Mouse (Mus musculus): Measurements from ENCODE around the gene Cgn. TPM values are rescaled to one million over a fixed set of nuclear protein-coding genes. Genes with fewer than 3 reads are reported as not detected.
"Not testable (repeated sequence)": the region's sequence is repeated elsewhere in the genome, so short reads cannot be mapped to it uniquely, and the experiment has no call there.

Gene Cgn
- polyA plus RNA-seq, 1 experiment from 2014 or later: 61.7 TPM

GRCm38 (mm10) chr3:94757251-94758055 is 28.8 kb downstream of the Cgn start:
- not testable (repeated sequence) for H3K9me3 ChIP-seq; H3K36me3 ChIP-seq; H3K27ac ChIP-seq; H3K4me1 ChIP-seq (replicated peaks); ATAC-seq; H3K27me3 ChIP-seq (replicated peaks)
- WGBS: 3% methylated on average over 23 of the region's 47 CpGs
- Histone ChIP-seq H3K4me3 (replicated peaks) (peak overlapping the region; percentile 39), H3K9ac (0 out of 2 replicates have a peak overlapping the region, but pooled peaks have one; percentile 37), H3K4me2 (replicated peaks) (peak overlapping the region; percentile 70)

GRCm38 (mm10) chr3:94745691-94746090 is 40.6 kb downstream of the Cgn start:
- ATAC-seq: no peak
- H3K36me3 ChIP-seq: no peaks in the 10 kb centered on the region
- no peak overlapping the region for H3K4me2 ChIP-seq (replicated peaks)
- no peak overlapping the region for H3K27ac ChIP-seq
- WGBS: 95% methylated on average over 17 of the region's 17 CpGs
- H3K9me3 ChIP-seq: no peaks in the 10 kb centered on the region
- no peaks in the 10 kb centered on the region for H3K4me1 ChIP-seq (replicated peaks)
- no peak overlapping the region for H3K9ac ChIP-seq
- no peak overlapping the region for H3K4me3 ChIP-seq (replicated peaks)
- no peaks in the 10 kb centered on the region for H3K27me3 ChIP-seq (replicated peaks)

- H3K9ac ChIP-seq; ATAC-seq; H3K27me3 ChIP-seq (replicated peaks); H3K27ac ChIP-seq; H3K36me3 ChIP-seq; H3K4me3 ChIP-seq (replicated peaks); H3K4me2 ChIP-seq (replicated peaks); H3K9me3 ChIP-seq; H3K4me1 ChIP-seq (replicated peaks): not testable (repeated sequence)
- 25% methylated on average over 2 of the region's 2 CpGs for WGBS
Measured at GRCm38 (mm10) chr3:94723637-94724036, 62.7 kb downstream of the Cgn start.

GRCm38 (mm10) chr3:94718253-94718652 is 68.0 kb downstream of the Cgn start:
- H3K4me1 ChIP-seq (replicated peaks); H3K27ac ChIP-seq; H3K36me3 ChIP-seq; H3K27me3 ChIP-seq (replicated peaks); H3K9me3 ChIP-seq; H3K4me2 ChIP-seq (replicated peaks); H3K9ac ChIP-seq; H3K4me3 ChIP-seq (replicated peaks): not testable (repeated sequence)
- 13% methylated on average over 1 of the region's 1 CpGs for WGBS
- ATAC-seq: peak; percentile 88

GRCm38 (mm10) chr3:94713424-94713823 is 72.9 kb downstream of the Cgn start:
- WGBS: 82% methylated on average over 3 of the region's 3 CpGs
- not testable (repeated sequence) for H3K9me3 ChIP-seq; ATAC-seq; H3K36me3 ChIP-seq; H3K27ac ChIP-seq; H3K4me1 ChIP-seq (replicated peaks); H3K4me2 ChIP-seq (replicated peaks); H3K4me3 ChIP-seq (replicated peaks); H3K9ac ChIP-seq; H3K27me3 ChIP-seq (replicated peaks)

GRCm38 (mm10) chr3:94710591-94710990 is 75.7 kb downstream of the Cgn start:
- H3K36me3 ChIP-seq; H3K27ac ChIP-seq; H3K4me2 ChIP-seq (replicated peaks); H3K9ac ChIP-seq; H3K4me1 ChIP-seq (replicated peaks); H3K27me3 ChIP-seq (replicated peaks); H3K4me3 ChIP-seq (replicated peaks); H3K9me3 ChIP-seq: not testable (repeated sequence)
- ATAC-seq: peak; percentile 86

Other genes starting within 250 kb of the Cgn start
- gene Snx27, start 203.8 kb downstream of the Cgn start, polyA plus RNA-seq (2015; fragmentation: Nextera tagmentation; extraction: Ambion mirVana): 35.5 and 36.2 TPM in 2 replicates
- not detected in 2 replicates for gene Gm10972, start 143.4 kb downstream of the Cgn start, polyA plus RNA-seq (2015; fragmentation: Nextera tagmentation; extraction: Ambion mirVana)
- gene Tuft1, start 127.6 kb downstream of the Cgn start, polyA plus RNA-seq (2015; fragmentation: Nextera tagmentation; extraction: Ambion mirVana): 10.2 and 11.6 TPM in 2 replicates
- gene Selenbp2, start 92.9 kb downstream of the Cgn start, polyA plus RNA-seq (2015; fragmentation: Nextera tagmentation; extraction: Ambion mirVana): 4.0 and 5.5 TPM in 2 replicates
- 11.6 and 12.2 TPM in 2 replicates for gene Pogz, start 51.1 kb upstream of the Cgn start, polyA plus RNA-seq (2015; fragmentation: Nextera tagmentation; extraction: Ambion mirVana)
- gene Psmb4, start 100.5 kb upstream of the Cgn start, polyA plus RNA-seq (2015; fragmentation: Nextera tagmentation; extraction: Ambion mirVana): 293 and 336 TPM in 2 replicates
- gene Selenbp1, start 146.6 kb upstream of the Cgn start, polyA plus RNA-seq (2015; fragmentation: Nextera tagmentation; extraction: Ambion mirVana): 108 and 123 TPM in 2 replicates
- gene Rfx5, start 167.6 kb upstream of the Cgn start, polyA plus RNA-seq (2015; fragmentation: Nextera tagmentation; extraction: Ambion mirVana): 6.2 and 6.9 TPM in 2 replicates
- 19.8 and 22.6 TPM in 2 replicates for gene Pi4kb, start 188.2 kb upstream of the Cgn start, polyA plus RNA-seq (2015; fragmentation: Nextera tagmentation; extraction: Ambion mirVana)
- gene Zfp687, start 229.0 kb upstream of the Cgn start, polyA plus RNA-seq (2015; fragmentation: Nextera tagmentation; extraction: Ambion mirVana): 17.4 and 19.9 TPM in 2 replicates

Measured in intestine, embryonic 15.5 days (tissue).